Mouse (Mus musculus) stomach, embryonic 16.5 days (tissue): ENCODE measurements around the gene Ppp1r1b. TPM values are rescaled to one million over a fixed set of nuclear protein-coding genes. Genes with fewer than 3 reads are reported as not detected.
A peak's percentile ranks its signal among the peaks of the same experiment; 100 is the strongest.

Experiments used
- ATAC-seq: fragments of 200-750 bp; cut with Nextera tagmentation; 2 replicates; pipeline ENCODE4 v1.8.0; 2017; ENCODE audit warnings: moderate number of reproducible peaks, moderate TSS enrichment; ENCODE audit not compliant: insufficient read depth, low FRiP score
- H3K27ac ChIP-seq: fragments of 300-500 bp; sonication (generic); 2 replicates; pipeline ENCODE4 v1.5.1; 2014; ENCODE audit warnings: low read length
- H3K27me3 ChIP-seq: fragments of 300-500 bp; sonication (generic); 2 replicates; pipeline ENCODE4 v1.6.1; 2014; ENCODE audit warnings: low read length, control low read depth, mixed read lengths; ENCODE audit not compliant: control insufficient read depth, insufficient read depth
- H3K36me3 ChIP-seq: fragments of 300-500 bp; sonication (generic); 2 replicates; pipeline ENCODE4 v1.6.1; 2014; ENCODE audit warnings: low read length; ENCODE audit not compliant: control insufficient read depth, insufficient read depth
- H3K4me1 ChIP-seq: fragments of 300-500 bp; sonication (generic); 2 replicates; pipeline ENCODE4 v1.6.1; 2014; ENCODE audit warnings: low read length, control low read depth, mixed read lengths; ENCODE audit not compliant: control insufficient read depth, insufficient read depth
- H3K4me2 ChIP-seq: fragments of 300-500 bp; sonication (generic); 2 replicates; pipeline ENCODE4 v1.6.1; 2014; ENCODE audit warnings: low read depth, low read length, mixed read lengths
- H3K4me3 ChIP-seq: fragments of 300-500 bp; sonication (generic); replicated peaks from 2 replicates; pipeline ENCODE4 v1.5.1; 2014; ENCODE audit warnings: mild to moderate bottlenecking, low read length
- H3K9ac ChIP-seq: fragments of 300-500 bp; sonication (generic); 2 replicates; pipeline ENCODE4 v1.6.1; 2014; ENCODE audit warnings: low read length
- H3K9me3 ChIP-seq: fragments of 300-500 bp; sonication (generic); replicated peaks from 2 replicates; pipeline ENCODE4 v1.6.1; 2016; ENCODE audit warnings: low read length, control low read depth; ENCODE audit not compliant: control insufficient read depth
- WGBS: fragments of 180-500 bp; shearing (Covaris S2); extraction: QIAGEN DNeasy Blood & Tissue Kit; methylation state at CpG from one replicate; pipeline ENCODE4 v1.1.7; 2014; 5-methylcytosine and 5-hydroxymethylcytosine counted together
- polyA plus RNA-seq: library from polyadenylated mRNA; unstranded; fragments of >200 nt; fragmentation: Nextera tagmentation; extraction: Ambion mirVana; gene quantifications from 2 replicates; pipeline ENCODE4 v1.2.1, GENCODE M21; 2015

The Ppp1r1b gene
- polyA plus RNA-seq, 1 experiment from 2014 or later: 18.7 TPM

DNA sequence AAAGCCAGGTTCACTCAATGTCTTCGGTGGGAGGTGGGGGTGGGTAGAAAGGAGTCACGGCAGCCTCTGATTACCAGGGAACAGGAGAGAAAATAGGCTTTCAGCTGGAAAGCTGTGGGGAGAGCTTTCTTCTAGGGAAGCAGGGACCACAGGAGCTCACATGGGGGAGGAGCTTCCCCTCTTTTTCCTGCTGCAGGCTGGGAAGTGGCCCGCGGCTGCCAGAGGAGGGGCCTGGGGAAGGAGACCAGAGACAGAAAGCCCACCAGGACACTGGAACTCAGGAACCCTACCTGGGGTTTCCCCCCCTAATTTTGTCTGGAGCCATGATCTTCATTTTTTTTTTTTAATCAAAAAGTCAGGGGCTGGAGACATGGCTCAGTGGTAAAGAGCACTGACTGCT is 7.6 kb upstream of the Ppp1r1b start:
- no peaks in the 10 kb centered on the region for H3K36me3 ChIP-seq
- no peaks in the 10 kb centered on the region for H3K9me3 ChIP-seq
- H3K4me1 ChIP-seq: peaks cover 20% of the 10 kb centered on the region
- H3K4me3 ChIP-seq: no peak overlapping the region
- no peak overlapping the region for H3K27ac ChIP-seq
- WGBS: 3% methylated on average over 4 of the region's 4 CpGs
- no peak overlapping the region for H3K4me2 ChIP-seq
- peaks cover 56% of the 10 kb centered on the region for H3K27me3 ChIP-seq
- H3K9ac ChIP-seq: no peak overlapping the region
- no peak for ATAC-seq

DNA sequence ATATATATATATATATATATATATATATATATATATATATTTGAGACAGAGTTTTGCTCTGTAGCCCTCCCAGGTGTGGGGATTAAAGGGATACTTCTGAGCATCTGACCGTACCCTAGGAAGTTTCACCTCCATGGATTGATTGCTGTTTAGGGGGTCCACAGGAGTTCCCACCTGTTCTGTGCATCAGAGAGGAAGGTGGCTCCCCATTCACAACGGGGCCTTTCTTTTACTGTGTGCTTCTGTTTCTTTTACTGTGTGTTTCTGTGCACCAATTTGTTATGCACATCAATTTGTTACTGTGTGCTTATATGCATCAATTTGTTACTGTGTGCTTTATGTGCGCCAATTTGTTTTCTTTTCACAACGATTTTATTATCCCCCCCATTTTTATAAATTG is 7.0 kb upstream of the Ppp1r1b start:
- no peak overlapping the region for H3K4me3 ChIP-seq
- H3K4me2 ChIP-seq: no peak overlapping the region
- WGBS: 64% methylated on average over 4 of the region's 4 CpGs
- no peaks in the 10 kb centered on the region for H3K36me3 ChIP-seq
- no peaks in the 10 kb centered on the region for H3K9me3 ChIP-seq
- ATAC-seq: no peak
- no peak overlapping the region for H3K9ac ChIP-seq
- no peak overlapping the region for H3K27ac ChIP-seq
- H3K4me1 ChIP-seq: peaks cover 20% of the 10 kb centered on the region
- H3K27me3 ChIP-seq: peaks cover 53% of the 10 kb centered on the region

DNA sequence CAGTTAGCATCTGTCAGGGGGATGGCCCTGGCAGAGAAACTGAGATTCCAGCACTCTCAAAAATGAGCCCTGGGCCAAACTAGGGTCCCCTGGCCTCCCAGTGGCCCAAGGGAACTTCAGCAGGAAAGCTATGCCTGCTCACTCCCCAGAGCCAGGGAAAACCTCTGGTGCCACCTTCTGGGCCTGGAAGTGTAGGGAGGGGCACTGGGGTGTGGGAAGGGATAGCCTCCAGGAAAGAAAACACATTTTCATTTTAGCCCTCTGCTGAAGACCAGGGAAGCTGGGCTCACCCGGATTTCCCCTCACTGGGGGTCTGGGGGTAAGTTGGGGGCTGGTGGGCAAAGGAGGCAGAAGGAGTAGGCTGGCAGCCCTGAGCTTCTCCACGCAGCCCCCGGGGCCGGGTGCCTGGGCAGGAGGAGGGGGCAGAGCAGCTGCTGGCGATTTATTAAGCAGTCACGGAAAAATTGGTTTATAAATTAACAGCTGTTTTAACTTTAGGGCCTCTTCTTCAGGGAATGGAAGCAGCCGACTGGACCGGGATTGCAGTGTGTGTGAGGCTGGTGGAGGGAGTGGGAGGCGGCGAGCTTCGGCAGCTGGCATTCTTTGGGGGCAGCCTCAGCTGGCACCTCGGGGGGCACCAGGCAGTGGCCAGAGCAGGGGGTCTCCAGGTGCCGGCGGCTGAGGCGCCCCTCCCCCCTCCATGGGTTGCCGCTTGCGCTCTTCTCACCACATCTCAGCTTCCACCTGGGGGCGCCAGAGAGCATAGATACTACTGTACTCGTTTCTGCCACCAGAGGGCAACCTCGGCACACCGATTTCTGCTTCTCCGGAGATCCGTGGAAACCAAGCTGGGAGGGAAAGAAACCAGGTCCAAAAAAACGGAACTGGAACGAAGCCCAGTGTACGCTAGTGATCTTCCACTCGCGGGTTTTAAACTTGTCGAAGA is 5.9 kb upstream of the Ppp1r1b start:
- ATAC-seq: peak; percentile 50
- peak overlapping the region; percentile 59 for H3K9ac ChIP-seq

DNA sequence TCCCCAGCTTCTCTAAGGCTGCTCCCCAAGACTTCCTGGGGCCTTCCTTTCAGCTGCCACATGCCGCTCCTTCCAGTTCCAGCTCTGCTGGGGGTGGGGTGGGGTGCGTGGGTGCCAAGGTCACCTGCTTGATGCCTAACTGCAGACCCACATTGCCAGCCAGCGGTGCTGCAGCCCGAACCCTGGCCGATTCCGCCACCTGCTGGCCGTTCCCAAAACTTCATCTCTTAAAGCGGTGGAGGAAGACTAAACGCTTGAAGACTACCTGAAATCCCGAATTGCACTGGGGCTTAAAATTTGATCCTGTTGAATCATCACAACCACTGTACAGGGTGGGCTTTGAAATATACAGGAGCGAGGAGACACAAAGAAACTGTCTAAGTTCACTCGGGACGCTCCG is 3.0 kb upstream of the Ppp1r1b start:
- Histone ChIP-seq H3K27me3 (peaks cover 51% of the 10 kb centered on the region), H3K4me2 (peak overlapping the region; percentile 39), H3K4me1 (peaks cover 12% of the 10 kb centered on the region), H3K27ac (no peak overlapping the region), H3K9me3 (no peaks in the 10 kb centered on the region), H3K4me3 (no peak overlapping the region), H3K36me3 (no peaks in the 10 kb centered on the region), H3K9ac (no peak overlapping the region)
- no peak for ATAC-seq
- WGBS: 1% methylated on average over 14 of the region's 14 CpGs

More for the DNA sequence above, 5.9 kb upstream of the Ppp1r1b start:
- peak overlapping the region; percentile 60 for H3K4me2 ChIP-seq
- 2% methylated on average over 28 of the region's 29 CpGs for WGBS
- H3K9me3 ChIP-seq: no peaks in the 10 kb centered on the region
- H3K4me3 ChIP-seq: peak overlapping the region; percentile 42
- H3K27me3 ChIP-seq: peaks cover 53% of the 10 kb centered on the region
- no peak overlapping the region for H3K27ac ChIP-seq
- no peaks in the 10 kb centered on the region for H3K36me3 ChIP-seq
- H3K4me1 ChIP-seq: peaks cover 20% of the 10 kb centered on the region

DNA sequence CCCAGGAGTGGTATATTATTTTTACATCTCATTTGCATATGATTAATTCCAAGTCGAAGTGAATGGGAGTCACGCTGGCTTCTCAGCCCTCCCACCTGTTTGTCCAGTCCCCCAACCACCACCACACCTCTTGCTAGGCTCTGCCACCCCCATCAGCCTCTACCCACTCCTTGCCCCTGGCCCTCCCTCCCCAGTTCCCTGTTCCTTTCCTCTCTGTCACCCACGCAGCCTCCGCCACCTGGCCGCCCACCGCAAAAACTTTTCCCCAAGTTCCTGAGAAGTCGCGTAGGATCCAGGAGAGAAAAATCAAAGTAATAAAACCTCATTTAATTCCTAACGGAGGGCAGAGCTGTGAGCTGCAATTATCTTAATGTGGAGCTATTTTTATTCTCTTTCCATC is 2.0 kb upstream of the Ppp1r1b start:
- no peak for ATAC-seq
- Histone ChIP-seq H3K4me2 (no peak overlapping the region), H3K9ac (no peak overlapping the region), H3K9me3 (no peaks in the 10 kb centered on the region), H3K36me3 (no peaks in the 10 kb centered on the region), H3K27ac (no peak overlapping the region), H3K27me3 (peaks cover 54% of the 10 kb centered on the region), H3K4me1 (peaks cover 12% of the 10 kb centered on the region), H3K4me3 (no peak overlapping the region)
- 12% methylated on average over 9 of the region's 9 CpGs for WGBS

DNA sequence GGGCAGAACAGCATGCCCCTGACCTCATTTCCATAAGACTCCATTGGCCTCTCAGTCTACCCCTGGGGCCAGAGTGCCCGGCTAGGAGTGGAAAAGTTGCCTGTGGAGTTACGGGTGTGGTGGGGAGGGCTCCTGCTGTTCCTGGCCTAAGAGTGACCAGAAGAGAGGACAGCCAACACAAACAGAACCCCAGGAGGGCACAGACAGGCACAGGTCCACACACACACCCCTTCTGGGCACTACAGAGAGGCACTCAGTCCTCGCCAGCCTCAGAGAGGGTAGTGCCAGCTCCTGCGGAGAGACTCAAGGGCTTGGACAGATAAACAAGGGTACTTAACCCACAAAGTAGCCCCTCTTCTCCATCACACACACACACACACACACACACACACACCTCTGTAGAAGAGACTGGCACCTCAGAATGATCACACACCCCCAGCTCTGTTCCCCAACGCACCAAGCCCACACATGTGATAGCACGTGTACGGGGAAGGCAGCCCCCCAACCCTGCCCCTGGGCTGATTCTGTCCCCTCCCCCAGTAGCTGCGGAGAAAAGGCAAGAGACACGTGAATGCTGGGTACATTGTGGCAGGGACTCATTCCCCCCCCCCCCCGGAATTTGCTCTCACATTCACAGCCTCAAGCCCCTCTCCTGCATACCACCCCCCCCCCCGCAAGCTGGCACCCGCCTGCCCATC is 670 bp upstream of the Ppp1r1b start:
- WGBS: 8% methylated on average over 10 of the region's 12 CpGs
- Histone ChIP-seq H3K9me3 (no peaks in the 10 kb centered on the region), H3K36me3 (no peaks in the 10 kb centered on the region), H3K9ac (no peak overlapping the region), H3K27ac (no peak overlapping the region), H3K4me2 (peak overlapping the region; percentile 97; the same call in 1 of the 2 replicates), H3K27me3 (peaks cover 57% of the 10 kb centered on the region), H3K4me3 (no peak overlapping the region), H3K4me1 (peaks cover 7% of the 10 kb centered on the region; the same call in 1 of the 2 replicates)
- ATAC-seq: no peak

DNA sequence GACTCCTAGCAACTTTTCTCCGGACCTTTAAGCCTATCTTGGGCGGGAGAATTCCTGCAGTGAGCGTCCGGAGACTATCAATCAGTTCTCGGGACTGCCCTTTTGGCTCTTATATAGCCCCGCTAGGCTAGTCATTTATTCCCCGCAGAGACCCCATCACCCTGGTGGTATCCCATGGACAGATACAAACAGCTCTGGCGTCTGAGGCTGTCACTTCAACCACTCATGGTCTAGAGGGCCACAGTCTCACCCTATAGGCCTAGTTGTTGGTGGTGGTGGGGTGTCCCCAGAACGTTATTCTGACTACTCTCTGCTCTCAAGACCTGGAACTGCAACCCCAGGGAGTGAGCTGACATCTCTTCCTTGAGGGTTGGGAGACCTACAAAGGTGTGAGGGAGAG is 1.1 kb downstream of the Ppp1r1b start:
- Histone ChIP-seq H3K36me3 (no peaks in the 10 kb centered on the region), H3K9me3 (no peaks in the 10 kb centered on the region), H3K4me3 (peak overlapping the region; percentile 60), H3K4me1 (peaks cover 7% of the 10 kb centered on the region; the same call in 1 of the 2 replicates), H3K27me3 (peaks cover 57% of the 10 kb centered on the region), H3K4me2 (peak overlapping the region; percentile 97), H3K9ac (peak overlapping the region; percentile 76), H3K27ac (no peak overlapping the region)
- no peak for ATAC-seq
- 17% methylated on average over 9 of the region's 9 CpGs for WGBS

DNA sequence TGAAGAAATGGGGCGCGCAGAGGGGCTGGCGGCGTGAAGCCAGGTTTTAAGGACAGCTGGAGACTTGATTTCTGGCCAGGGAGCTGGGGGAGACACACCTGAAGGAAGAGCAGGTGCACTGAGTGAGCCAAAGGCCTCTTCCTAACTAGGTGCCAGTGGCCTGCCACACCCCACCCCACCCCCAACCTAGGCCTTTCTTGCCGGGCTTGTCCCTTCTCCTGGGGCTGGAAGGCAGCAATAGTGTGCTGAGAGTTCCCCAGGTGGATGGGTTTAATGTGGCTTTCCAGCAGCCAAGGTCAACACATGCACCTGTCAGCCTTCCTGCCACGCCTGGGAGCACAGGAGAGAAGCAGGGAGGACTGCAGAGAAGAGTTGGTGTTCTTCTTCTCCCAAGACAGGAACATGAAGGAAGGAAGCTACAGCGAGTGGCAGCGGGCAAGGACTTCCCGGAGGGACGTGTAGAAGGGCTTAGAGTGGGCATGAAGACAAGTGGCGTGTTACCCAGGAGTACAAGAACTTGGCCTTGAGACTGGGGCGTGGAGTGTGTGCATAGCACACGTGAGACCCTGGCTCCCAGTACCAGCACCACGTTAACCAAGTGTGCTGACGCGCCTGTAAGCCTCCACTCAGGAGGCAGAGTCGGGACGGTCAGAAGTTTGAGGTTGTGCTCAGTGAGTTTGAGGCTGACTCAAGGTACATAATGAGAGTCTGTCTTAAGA is 4.2 kb downstream of the Ppp1r1b start:
- Histone ChIP-seq H3K36me3 (no peaks in the 10 kb centered on the region), H3K4me2 (no peak overlapping the region), H3K9ac (no peak overlapping the region), H3K9me3 (no peaks in the 10 kb centered on the region), H3K4me3 (no peak overlapping the region), H3K4me1 (peaks cover 20% of the 10 kb centered on the region), H3K27me3 (peaks cover 41% of the 10 kb centered on the region), H3K27ac (peak overlapping the region; percentile 60)
- no peak for ATAC-seq
- 62% methylated on average over 18 of the region's 18 CpGs for WGBS
